Mouse (Mus musculus): ENCODE data around the gene Timm29. TPM values are rescaled to one million over a fixed set of nuclear protein-coding genes. Genes with fewer than 3 reads are reported as not detected.

Gene Timm29
- polyA plus RNA-seq, 1 experiment from 2014 or later: 58.6 TPM

DNA sequence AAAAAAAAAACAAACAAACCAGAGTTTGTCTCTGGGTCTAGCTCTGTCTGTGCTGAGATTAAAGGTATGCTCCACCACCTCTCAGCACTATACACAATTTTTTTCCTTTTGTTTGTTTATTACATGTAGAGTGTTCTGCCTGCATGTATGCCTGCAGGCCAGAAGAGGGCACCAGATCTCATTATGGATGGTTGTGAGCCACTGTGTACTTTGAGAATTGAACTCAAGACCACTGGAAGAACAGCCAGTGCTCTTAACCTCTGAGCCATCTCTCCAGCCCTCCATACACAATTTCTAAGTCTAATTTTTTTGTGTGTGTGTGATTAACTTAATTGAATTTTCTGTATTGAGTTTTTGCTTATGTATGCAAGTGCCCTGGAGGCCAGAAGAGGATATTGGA is 34.0 kb downstream of the Timm29 start:
- H3K4me2 ChIP-seq (replicated peaks): no peak overlapping the region
- no peak overlapping the region for H3K27ac ChIP-seq
- H3K9ac ChIP-seq (replicated peaks): no peak overlapping the region
- no peak overlapping the region for H3K4me3 ChIP-seq (replicated peaks)
- H3K27me3 ChIP-seq: no peaks in the 10 kb centered on the region
- H3K36me3 ChIP-seq: no peaks in the 10 kb centered on the region
- peaks cover 24% of the 10 kb centered on the region for H3K4me1 ChIP-seq (replicated peaks)
- no peaks in the 10 kb centered on the region for H3K9me3 ChIP-seq
- no peak for ATAC-seq

DNA sequence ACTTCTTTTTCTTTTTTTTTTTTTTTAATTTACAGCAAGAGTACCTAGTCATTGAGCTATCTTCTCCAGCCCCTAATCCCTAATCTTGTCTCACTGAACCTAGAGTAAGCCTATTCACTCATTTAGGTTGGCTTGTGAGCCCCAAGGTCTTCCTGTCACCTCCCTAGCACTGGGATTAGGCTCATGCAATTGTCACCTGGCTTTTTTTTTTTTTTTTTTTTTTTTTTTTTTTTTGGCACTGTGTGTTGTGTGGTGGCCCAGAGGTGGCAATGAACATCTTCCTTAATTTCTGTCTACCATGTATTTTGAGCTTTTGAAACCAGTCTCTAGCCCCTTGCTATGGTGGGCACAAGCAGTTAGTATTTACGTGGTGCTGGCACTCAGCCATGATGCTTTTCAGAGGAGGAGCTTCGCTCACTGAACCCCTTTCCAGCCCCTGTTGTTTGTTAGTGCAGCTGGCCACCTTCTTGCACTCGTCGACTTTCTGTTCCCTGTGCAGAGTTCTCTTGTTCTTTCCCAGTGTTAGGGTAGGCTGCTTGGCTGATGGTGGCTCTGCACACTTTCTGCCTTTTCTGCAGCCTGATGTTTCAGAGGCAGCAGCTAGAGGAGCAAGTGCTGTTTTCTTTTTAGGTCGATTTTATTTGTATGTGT is 34.7 kb downstream of the Timm29 start:
- ATAC-seq: no peak
- 86% methylated on average over 5 of the region's 5 CpGs for WGBS
- peaks cover 24% of the 10 kb centered on the region for H3K4me1 ChIP-seq (replicated peaks)

DNA sequence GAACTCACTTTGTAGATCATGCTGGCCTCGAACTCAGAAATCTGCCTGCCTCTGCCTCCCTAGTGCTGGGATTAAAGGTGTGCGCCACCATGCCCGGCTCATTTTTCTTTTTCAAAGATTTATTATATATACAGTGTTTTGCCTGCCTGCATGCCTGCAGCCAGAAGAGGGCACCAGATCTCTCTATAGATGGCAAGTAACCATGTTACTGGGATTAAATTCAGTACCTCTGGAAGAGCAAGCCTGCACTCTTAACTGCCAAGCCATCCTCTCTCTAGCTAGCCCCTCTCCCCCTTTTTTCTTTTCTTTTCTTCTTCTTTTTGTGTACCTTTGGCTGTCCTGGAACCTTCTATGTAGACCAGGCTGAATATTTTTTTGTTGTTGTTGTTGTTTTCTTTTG is 38.2 kb downstream of the Timm29 start:
- WGBS: 83% methylated on average over 3 of the region's 3 CpGs
- H3K36me3 ChIP-seq: peaks cover 30% of the 10 kb centered on the region
- no peak; the same call in 1 of the 2 replicates for ATAC-seq

More for the DNA sequence above, 34.7 kb downstream of the Timm29 start:
- Histone ChIP-seq H3K27ac (no peak overlapping the region), H3K36me3 (no peaks in the 10 kb centered on the region), H3K4me2 (replicated peaks) (no peak overlapping the region), H3K4me3 (replicated peaks) (no peak overlapping the region), H3K9ac (replicated peaks) (no peak overlapping the region), H3K9me3 (no peaks in the 10 kb centered on the region), H3K27me3 (no peaks in the 10 kb centered on the region)

DNA sequence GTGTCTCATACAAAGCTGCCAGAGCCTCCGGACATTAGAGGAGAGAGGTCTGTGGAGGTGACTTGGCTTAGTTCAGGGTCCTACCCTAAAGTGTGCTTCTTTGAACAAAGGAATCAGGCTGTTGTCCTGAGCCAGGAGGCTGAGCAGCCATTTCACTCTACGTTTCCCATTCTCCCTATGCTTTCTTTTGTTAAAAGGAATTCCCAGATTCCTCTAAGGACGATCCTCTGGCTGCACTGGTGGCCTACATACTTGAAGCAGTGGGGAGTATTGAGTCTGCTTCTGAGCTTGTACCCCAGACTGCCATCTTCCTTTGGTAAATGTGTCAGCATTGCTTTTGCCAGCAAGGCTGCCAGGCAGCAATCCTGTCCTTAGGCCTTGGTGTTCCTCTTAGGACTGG is 40.6 kb downstream of the Timm29 start:
- Histone ChIP-seq H3K27me3 (no peaks in the 10 kb centered on the region), H3K4me3 (replicated peaks) (no peak overlapping the region), H3K4me2 (replicated peaks) (no peak overlapping the region), H3K36me3 (peaks cover 55% of the 10 kb centered on the region), H3K9me3 (no peaks in the 10 kb centered on the region), H3K9ac (replicated peaks) (no peak overlapping the region), H3K27ac (no peak overlapping the region), H3K4me1 (replicated peaks) (no peaks in the 10 kb centered on the region)
- 68% methylated on average over 3 of the region's 3 CpGs for WGBS
- ATAC-seq: no peak

More for the DNA sequence above, 38.2 kb downstream of the Timm29 start:
- Histone ChIP-seq H3K9ac (replicated peaks) (no peak overlapping the region), H3K27me3 (no peaks in the 10 kb centered on the region), H3K9me3 (no peaks in the 10 kb centered on the region), H3K4me1 (replicated peaks) (peaks cover 5% of the 10 kb centered on the region), H3K4me2 (replicated peaks) (no peak overlapping the region), H3K27ac (no peak overlapping the region), H3K4me3 (replicated peaks) (no peak overlapping the region)

DNA sequence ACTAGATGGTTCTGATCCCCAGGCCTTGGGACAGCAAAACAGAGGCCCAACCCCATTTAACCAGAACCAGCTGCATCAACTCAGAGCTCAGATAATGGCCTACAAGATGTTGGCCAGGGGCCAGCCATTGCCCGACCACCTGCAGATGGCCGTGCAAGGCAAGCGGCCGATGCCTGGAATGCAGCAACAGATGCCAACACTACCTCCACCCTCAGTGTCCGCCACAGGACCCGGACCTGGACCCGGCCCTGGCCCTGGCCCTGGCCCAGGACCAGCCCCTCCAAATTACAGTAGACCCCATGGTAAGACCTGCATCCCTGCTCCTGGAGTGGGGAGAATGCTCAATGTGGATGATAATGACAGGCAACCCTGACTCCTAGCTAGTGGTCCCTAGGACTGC is 43.1 kb downstream of the Timm29 start:
- ATAC-seq: no peak
- Histone ChIP-seq H3K36me3 (peaks cover 80% of the 10 kb centered on the region), H3K27ac (no peak overlapping the region), H3K9me3 (no peaks in the 10 kb centered on the region), H3K4me2 (replicated peaks) (no peak overlapping the region), H3K9ac (replicated peaks) (no peak overlapping the region), H3K4me1 (replicated peaks) (no peaks in the 10 kb centered on the region), H3K4me3 (replicated peaks) (no peak overlapping the region), H3K27me3 (no peaks in the 10 kb centered on the region)
- 78% methylated on average over 7 of the region's 7 CpGs for WGBS

DNA sequence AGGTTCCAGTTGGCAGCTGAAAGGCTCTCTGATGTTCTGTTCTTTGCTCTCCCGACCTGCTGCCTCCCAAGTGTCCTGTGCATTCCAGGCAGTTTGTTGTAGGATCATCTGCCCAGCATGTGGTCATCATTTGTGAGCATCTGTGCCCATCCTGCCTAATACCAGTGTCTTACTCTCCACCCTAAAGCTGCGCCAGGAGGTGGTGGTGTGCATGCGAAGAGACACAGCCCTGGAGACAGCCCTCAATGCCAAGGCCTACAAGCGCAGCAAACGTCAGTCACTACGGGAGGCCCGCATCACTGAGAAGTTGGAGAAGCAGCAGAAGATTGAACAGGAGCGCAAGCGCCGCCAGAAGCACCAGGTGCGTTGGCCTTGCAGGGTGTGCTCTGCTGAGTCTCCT is 46.5 kb downstream of the Timm29 start:
- Histone ChIP-seq H3K9ac (replicated peaks) (no peak overlapping the region), H3K4me1 (replicated peaks) (no peaks in the 10 kb centered on the region), H3K27me3 (no peaks in the 10 kb centered on the region), H3K9me3 (no peaks in the 10 kb centered on the region), H3K4me2 (replicated peaks) (no peak overlapping the region), H3K36me3 (peaks cover 100% of the 10 kb centered on the region), H3K4me3 (replicated peaks) (no peak overlapping the region), H3K27ac (no peak overlapping the region)
- ATAC-seq: no peak
- 94% methylated on average over 11 of the region's 11 CpGs for WGBS

MicroRNA genes within 50 kb of the gene (microRNA counts, 519-probe panel; counts per million panel counts)
- microRNA mmu-miR-1946b: 110 counts per million, percentile 56 among the panel's probes with 10 or more counts

Small RNA genes within 50 kb of the gene (microRNA-seq; reads per million reads assigned to microRNA genes)
- not detected for gene Mir1946b

Other genes with a start within 250 kb of the Timm29 start
- gene Ilf3, start 224.9 kb upstream of the Timm29 start, polyA plus RNA-seq (2015; fragmentation: Nextera tagmentation; extraction: Ambion mirVana): 312 and 327 TPM in 2 replicates
- 52.3 and 53.0 TPM in 2 replicates for gene Qtrt1, start 180.9 kb upstream of the Timm29 start, polyA plus RNA-seq (2015; fragmentation: Nextera tagmentation; extraction: Ambion mirVana)
- gene Dnm2, start 167.8 kb upstream of the Timm29 start, polyA plus RNA-seq (2015; fragmentation: Nextera tagmentation; extraction: Ambion mirVana): 66.9 and 71.8 TPM in 2 replicates
- 57.2 and 60.3 TPM in 2 replicates for gene Tmed1, start 82.5 kb upstream of the Timm29 start, polyA plus RNA-seq (2015; fragmentation: Nextera tagmentation; extraction: Ambion mirVana)
- 5.1 and 6.3 TPM in 2 replicates for gene AB124611, start 66.5 kb upstream of the Timm29 start, polyA plus RNA-seq (2015; fragmentation: Nextera tagmentation; extraction: Ambion mirVana)
- gene Carm1, start 45.8 kb upstream of the Timm29 start, polyA plus RNA-seq (2015; fragmentation: Nextera tagmentation; extraction: Ambion mirVana): 32.1 and 39.6 TPM in 2 replicates
- 28.7 and 28.8 TPM in 2 replicates for gene Yipf2, start 106 bp downstream of the Timm29 start, polyA plus RNA-seq (2015; fragmentation: Nextera tagmentation; extraction: Ambion mirVana)
- gene Smarca4, start 23.4 kb downstream of the Timm29 start, polyA plus RNA-seq (2015; fragmentation: Nextera tagmentation; extraction: Ambion mirVana): 172 and 183 TPM in 2 replicates
- 18.7 and 20.6 TPM in 2 replicates for gene Ldlr, start 130.8 kb downstream of the Timm29 start, polyA plus RNA-seq (2015; fragmentation: Nextera tagmentation; extraction: Ambion mirVana)
- 36.2 and 44.6 TPM in 2 replicates for gene Spc24, start 167.6 kb downstream of the Timm29 start, polyA plus RNA-seq (2015; fragmentation: Nextera tagmentation; extraction: Ambion mirVana)
- 3.3 and 4.3 TPM in 2 replicates for gene Kank2, start 206.0 kb downstream of the Timm29 start, polyA plus RNA-seq (2015; fragmentation: Nextera tagmentation; extraction: Ambion mirVana)
- gene Angptl8, start 242.8 kb downstream of the Timm29 start, polyA plus RNA-seq (2015; fragmentation: Nextera tagmentation; extraction: Ambion mirVana): 0.24 and 0.43 TPM in 2 replicates

All from midbrain, embryonic 13.5 days (tissue).